Mouse (Mus musculus): ENCODE measurements around the gene Negr1.
A peak's percentile ranks its signal among the peaks of the same experiment; 100 is the strongest.
"Not testable (repeated sequence)": the region's sequence is repeated elsewhere in the genome, so short reads cannot be mapped to it uniquely, and the experiment has no call there.

The Negr1 gene

DNA sequence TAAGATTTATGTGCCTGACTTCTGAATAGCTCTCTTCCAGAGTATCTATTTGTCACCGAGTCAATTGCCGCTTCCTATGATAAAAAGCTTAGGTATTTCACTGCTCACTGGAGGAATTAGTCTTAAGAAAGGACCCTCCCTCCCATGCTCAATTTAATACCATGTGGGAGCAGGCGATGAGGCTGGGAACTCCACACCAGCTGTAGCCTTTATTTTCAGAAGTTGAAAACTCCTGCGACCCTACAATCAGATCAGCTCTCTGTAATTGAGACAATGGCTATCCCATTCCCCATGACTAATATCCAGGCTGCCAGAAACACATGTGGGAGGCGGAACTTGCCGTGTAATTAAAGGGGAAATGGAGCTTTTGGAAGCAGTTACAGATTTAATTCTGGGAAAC lies 474.4 kb downstream of the Negr1 start:
- DNase-seq = no peak

DNA sequence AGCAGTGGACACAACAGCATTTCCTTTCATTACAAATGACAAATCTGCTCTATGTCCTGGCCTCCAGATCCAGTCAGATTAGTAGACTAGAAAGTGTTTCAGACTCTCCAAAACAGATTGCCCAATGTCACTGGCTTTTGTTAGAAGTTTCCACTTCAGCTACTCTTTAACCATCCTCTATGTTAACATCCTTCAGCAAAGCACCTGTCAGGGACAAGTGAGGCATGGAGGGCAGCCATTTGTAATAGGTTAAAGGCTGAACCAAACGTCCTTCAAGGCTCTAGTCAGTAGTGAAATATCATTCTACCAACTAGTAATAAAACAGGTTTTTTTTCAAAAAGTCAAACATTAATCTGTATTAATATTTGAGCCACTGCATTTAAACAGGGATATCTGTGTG lies 475.0 kb downstream of the Negr1 start:
- DNase-seq = no peak

DNA sequence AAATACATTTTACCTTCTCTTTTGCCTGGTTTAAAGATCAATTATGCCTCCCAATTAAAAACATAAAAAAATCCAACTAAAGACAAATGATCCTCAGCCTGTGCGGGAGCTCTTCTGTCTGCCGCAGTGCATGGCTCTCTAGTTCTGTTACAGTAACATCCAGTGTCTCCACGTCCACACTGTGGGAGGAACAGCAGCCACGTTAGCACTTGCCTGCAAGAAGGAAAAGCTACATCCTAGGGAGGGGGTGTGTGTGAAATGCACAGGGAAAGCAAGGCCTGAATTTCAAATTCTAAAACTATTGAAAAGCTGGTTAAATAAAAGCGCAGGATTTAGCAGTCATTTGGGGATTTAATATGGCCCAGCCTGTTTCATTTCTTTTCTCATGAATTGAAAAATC lies 479.0 kb downstream of the Negr1 start:
- DNase-seq = no peak

DNA sequence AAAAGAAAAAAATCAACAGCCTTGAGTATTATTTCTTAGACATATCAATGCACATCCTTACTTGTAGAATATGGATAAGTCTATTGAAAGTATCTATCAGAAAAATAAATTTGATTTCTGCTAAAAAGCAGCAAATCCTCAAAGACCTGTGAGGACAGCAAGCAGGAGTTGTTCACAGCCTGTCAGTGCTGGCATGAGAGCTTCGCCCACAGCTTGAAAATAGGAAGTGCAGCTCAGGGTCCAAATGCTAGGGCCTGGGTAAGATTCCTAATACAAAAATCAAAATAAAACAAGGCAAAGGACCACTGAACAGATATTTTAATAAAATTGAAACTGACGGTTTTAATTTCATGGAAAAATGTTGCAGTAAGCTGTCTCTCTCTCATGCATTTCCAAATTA lies 483.0 kb downstream of the Negr1 start:
- no peak for DNase-seq

DNA sequence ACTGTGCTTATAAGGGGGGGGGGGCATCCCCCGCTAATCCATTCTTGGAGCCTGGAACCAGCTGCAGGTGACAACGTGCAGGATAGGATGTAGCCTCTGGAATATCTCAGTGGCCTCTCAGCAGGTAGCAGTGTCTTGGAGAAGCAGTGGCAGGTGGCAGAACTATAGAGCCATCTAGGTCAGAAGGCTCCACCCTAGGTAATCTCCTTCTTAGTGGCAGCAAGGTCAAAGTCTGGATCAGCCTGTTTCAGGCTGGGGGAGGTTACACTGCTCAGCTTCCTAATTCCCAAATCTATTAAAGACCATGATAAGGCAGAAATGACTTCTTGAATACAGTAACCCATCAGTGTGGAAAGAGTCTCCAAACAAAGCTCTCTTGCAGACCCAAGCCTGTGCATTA lies 502.8 kb downstream of the Negr1 start:
- not testable (repeated sequence) for DNase-seq

DNA sequence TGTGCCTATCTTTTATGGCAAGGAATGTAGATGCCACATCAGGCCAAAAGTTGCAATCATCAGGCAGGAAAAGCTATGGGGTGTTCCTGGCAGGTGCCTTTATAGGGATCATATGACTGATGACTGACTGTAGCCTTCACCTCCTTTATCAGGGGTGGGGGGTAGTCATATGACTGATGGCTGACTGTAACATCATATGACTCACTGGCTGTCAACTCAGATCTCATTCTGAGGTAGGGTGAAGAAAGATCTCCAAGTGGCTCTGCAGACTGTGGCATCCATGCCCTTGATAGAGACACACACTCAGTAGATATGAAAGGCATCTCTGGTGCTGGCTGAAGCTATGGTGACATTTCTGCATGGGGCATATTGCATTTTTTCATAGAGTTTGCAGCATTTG lies 504.7 kb downstream of the Negr1 start:
- no peak for DNase-seq

DNA sequence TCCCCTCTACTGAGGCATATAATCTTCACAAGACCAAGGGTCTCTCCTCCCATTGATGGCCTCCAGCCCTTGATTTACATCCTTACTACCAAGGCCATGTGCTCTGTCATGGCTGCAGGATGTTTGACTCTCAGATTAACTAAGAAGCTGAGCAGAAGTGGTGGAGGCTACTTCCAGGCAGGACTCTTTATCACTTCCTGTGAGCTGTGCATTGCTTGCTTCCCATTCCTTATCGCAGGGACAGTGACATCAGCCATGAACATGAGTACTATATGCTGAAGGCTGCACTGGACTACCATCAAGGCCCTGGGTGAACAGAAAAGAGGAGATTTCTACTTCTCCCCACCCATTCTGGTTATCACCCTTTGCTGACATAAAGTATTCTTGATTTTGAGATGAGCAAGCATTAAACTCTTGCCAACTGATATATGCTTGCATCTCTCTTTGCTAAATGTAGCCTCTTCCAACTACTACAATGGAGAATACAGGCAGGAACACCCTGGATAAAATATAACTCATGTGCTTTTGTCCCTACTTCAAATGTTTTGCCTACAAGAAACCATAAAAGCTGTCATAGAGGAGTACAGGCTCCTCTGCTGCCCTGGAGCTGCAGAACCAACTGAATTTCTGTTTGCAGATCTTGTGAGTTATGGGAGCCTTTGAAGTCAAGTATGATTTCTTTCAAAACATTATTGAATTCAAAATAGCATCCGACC lies 517.8 kb downstream of the Negr1 start:
- no peak for DNase-seq

DNA sequence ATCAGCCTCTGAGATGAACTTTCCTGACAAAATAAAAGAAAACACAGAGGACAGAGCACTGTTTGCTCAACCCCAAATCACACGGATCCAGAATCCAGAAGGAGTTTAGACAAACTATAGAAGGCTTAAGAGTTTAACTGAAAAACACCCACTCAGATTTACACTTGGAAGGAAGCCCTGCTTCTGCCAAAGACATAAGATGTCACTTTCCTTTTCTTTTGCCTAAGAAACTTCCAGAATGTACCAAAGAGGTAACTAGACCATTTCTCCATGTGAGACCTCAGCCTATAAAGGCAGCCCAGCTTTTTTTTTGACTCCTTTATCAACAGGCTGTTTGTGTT lies 518.3 kb downstream of the Negr1 start:
- no peak for DNase-seq

DNA sequence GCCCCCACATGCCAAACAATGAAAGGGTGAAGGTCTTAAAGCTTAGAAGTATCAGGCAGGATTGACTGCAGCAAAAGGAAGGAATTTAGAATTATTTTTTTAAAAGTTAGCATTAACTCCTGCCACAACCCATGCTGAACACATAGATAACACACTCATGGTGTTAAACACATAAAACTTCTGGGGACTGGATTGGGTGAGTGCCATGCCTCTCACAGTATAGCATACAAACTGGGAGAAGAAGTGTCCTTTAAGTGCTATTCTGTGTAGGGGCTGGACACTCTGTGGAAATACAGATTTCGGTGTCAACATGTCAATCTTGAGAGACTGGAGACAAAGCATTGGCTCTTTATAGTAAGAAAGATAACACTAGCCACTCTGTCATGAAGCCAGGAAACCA lies 519.0 kb downstream of the Negr1 start:
- DNase-seq = no peak

DNA sequence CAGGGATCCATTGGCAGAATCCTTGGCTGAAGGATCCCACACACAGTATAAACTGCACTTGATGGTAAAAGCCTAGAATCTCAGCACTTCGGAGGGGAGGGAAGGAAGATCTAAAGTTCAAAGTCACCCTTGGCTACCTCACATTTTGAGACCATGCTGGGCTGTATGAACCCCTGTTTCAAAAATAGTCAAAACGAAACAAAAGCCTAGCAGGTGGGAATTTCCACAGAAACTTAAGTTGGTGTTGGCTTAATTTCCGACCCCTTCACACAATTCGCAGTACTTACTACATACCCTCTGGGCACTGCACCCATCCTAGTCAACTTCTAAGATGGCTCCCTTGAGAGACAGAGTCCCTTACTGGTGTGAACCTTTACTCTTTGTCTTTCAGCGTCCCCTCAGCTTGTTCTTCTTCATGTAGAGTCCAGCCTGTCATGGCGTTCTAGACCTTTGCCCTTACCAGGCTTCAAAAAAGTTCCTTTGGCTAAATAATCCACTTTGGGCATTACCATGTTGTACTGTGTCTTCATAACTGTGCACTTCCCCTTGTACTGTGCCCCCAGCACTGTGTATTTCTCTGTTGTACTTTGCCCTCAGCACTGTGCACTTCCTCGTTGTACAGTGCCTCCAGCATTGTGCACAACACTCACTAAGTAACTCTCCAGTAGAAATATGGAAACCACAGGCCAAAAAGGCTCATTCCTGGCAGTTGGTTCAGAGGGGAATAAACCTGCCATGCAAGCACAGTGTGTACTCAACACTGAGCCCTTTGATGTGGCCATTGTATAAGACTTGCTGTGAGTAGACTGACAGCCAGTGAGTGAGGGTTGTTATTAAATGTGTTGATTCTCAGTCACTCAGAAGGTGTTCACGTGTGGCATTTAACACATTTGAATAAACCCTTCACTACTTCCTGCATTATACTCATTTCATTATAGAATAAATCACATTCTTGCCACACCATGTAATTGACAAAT lies 521.5 kb downstream of the Negr1 start:
- DNase-seq = no peak

DNA sequence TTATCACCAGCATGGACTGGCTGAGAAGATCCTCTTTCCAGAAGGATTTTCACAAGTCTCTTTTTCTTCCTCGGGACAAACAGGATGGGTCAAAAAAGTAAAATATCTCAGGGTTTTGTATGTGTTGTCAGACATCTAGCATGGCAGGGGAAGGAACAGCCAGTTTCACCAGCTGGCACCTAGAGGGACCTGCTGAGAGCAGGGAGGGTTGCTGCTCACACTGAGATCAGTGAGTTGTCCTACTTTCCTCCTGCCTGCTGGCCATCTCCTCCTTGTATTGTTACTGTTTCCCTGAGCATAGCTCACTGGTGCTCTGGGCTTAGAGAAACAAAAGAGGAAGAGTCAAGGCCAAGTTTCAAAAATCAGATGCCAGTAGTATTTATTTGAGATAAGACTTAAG lies 523.6 kb downstream of the Negr1 start:
- no peak for DNase-seq

DNA sequence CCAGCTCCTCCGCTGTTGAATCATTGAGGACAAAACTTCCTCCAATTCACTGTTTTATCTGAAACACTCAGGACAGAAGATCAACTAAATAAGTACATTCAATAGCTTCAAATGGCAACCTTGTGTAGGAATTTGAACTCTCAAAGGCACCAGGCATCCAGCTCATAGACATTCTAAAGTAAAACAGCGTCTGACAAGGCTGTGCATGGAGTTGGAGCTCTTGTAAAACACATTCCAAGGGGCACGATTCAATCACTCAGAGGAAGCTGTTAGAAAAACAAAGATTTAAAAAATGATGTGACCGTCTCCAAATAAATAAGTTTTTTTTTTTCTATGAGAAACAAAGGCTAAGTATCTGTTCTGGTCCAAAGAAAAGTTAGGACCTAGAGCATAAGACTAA lies 528.5 kb downstream of the Negr1 start:
- no peak for DNase-seq

DNA sequence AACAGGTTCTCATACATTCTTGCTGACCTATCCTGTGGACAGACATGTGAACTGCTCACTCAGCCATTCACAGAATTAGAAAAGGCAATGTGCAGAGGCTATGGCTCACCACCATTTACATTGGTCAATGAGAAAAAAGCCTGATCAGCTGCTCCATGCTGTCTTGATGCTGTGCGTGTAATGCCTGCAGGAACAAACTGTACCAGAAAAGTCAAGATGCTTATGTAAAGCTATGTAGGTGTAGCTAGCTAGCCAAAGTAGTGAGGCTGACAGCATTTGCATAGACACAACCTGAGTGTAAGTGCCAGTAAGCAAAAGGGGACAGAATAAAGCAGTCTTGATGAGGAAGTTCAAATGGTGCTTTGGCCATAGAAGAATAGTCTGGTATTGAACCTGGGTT lies 534.7 kb downstream of the Negr1 start:
- no peak for DNase-seq

DNA sequence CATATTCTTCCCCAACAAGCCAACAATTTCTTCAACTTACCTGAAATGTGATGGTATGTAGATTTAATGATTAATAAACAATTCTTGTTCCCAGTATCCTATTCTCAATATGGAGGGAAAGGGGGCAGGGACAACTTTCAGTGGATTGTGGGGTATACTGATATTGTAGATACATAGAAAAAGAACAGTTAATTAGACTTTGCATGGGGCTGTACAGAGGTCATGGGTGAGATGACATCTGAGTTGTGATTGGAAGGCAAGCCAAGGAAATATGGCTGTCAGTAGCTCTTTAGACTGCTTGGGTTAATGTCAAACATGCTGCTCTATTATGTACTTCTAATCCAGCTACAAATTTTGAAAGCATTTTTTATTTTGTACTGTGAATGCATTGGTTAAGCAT lies 535.9 kb downstream of the Negr1 start:
- DNase-seq = no peak

DNA sequence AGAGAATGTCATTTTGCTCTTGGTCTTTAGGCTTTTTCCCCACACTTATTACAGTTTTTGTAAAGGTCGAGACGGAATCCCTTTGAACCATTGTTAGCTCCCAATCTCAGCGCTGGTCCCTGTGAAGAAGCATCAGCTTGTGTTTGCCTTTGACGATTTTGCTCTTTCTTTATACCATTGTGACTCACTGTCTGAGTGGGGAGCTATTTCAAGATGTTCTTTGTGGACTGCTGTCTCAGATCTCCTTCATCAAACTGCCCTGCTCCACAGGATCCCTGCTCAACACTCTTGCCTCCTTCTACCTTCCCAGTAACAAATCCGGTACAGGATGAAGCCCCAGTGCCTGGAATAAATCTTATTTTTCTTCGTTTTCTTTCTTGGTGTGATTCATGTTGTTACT lies 536.8 kb downstream of the Negr1 start:
- no peak for DNase-seq

DNA sequence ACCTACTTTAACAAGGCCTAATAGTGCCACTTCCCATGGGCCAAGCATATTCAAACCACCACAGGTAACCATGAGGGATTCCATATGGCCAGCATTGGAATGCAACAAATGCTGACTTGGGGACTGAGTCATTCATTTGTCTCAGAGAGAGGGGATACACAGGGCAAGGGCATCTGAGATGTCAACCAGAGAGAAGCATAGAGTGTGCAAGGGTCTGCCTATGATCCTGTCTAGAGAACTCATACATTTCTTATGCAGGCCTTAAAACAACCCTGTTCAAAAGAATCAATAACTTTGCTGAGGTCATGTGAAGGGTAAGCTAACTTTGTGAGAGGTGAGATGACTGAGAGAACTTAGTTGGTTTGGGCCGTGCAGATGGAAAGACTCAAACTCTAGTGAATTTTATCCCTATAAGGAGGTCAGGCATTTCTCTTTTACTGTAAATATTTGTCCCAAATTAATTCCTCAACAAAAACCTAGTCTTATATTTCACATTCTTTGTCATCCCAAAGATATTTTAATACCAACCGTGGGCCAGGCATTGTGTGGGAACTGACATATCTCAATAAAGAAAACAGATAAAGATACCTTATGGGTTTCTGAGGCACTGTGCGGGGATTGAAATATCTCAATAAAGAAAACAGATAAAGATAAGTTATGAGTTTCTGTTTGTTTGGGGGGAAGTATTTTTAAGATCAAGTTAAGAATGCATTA lies 543.4 kb downstream of the Negr1 start:
- DNase-seq = no peak

DNA sequence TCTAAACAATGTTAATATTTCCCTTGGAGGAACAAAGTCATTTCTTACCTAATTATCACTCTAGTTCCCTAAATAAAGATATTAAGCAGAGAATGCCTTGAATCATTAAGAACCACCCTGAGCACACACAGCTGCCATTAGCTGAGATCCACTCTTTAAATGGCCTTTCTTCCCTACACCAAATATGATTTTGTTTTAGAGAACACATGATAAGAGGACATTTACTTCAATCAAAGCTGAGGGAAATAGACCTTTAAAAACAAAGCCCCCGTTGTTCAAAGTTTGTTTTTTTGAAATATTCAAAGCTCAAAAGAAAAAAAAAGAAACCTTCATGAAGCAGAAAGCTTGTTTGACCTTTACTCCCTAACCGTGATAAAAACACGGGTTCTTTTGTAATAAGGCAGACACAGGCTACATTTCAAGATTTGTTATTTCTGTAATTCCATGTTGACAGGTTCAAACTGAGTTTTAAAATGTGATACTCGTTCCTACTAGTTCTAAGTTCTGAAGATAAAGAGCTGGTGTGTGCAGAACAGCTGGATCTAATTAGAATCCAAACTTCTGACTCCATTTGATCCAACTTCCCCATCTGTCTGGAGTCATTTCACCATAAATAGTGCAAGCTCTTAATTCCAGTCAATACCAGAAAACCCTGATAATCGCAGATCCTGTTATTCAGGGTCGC lies 544.1 kb downstream of the Negr1 start:
- no peak for DNase-seq

DNA sequence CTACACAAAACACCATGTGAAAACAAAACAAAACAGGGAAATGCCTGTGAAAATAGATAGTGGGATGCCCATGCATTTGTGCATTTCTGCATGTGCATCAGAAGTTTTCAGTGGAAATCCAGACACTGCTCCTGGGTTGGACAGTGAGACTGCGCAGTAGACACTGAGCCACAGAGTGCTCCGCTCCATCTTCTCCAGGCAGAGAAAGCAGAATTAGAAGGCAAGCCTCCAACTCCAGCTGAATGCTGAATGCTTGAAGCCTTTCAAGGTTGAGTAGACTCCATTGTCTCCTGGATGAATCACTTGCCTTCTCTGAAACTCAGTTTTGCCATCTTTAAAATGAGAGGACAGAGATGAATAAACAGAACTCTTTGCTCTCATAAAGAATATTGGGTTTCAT lies 546.6 kb downstream of the Negr1 start:
- DNase-seq = no peak

DNA sequence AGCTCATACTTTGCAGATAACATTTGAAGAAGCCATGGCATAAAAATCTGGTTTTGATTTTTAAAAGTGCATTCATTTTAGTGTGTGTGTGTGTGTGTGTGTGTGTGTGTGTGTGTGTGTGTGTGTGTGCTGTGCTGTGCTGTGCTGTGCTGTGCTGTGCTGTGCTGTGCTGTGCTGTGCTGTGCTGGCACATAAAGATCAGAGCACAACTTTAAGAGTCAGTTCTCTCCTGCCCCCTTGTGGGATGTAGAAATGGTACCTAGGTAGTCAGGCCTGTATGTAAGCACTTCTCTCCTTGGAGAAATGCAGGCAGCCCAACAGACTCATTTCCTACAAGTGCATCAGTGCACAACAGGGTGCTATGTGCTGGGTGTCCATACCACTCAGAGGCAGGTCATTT lies 547.7 kb downstream of the Negr1 start:
- peak; percentile 4 for DNase-seq

DNA sequence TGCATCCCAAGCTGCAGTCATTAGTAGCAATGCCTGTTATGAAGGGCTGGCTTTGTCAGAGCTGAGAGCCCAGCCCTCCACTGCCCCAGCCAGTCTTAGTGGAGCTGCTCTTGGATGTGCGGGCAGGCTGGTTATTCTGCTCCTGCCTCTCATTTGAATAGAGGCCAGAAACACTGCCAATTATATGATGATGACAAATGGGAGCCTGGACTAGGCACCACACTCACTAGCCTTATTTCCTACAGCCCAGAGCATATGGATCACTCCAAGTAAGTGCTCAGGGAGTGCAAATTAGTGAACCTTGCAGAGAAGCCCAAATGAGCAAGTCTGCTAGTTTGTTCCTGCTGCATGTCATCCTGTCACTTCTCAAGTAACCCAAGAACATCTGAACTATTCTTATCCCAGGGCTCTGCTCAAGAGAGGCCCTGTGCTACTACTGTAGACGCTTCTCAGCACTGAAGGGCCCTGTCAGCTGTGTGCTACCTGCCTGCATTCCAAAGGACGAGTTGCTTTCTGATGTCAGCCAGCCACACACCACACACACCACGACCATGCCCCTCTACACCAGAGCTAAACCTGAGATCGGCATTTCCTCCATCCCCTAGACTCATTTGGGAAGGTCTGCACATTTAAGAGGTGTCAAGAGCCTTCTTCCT lies 553.6 kb downstream of the Negr1 start:
- DNase-seq = no peak

DNA sequence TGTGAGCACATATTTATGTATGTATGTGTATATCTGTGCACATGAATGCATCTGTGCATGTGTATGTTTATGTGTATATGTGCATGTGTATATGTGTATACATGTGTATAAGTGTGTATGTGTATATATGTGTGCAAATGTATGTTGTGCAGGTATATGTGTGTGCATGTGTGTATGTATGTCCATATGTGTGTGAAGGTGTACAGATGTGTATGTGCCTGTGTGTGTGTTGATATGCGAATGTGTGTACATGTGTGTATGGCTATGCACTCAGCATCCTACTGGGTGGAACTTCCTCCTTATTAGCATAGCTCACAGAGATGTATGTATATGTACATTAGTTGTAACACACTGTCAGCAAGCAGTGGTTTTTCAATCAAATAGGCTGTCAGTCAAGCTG lies 554.4 kb downstream of the Negr1 start:
- no peak for DNase-seq

DNA sequence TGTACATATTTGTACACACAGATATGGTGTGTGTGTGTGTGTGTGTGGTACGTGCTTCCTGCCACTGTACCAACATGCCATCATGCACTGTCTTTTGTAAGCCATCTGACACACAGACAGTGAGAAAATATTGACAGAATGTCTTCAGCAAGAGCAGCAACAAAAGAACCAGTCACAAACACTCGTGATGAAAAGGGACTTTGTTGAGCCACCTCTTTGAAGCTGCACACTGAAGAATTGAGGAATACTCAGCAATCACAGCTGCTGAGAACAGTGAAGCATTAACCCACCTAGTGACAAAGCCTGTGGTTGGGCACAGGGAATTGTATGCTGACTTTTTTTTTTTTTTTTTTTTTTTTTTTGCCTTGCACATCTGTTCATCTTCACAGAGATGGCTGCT lies 558.3 kb downstream of the Negr1 start:
- DNase-seq = no peak

Data from liver (tissue).